Mouse (Mus musculus) right cerebral cortex, postnatal 36 days (tissue): ENCODE results near the gene Etnk2.
A peak's percentile ranks its signal among the peaks of the same experiment; 100 is the strongest.

Experiments
- DNase-seq, 2 experiments: peaks; one replicate each; pipeline ENCODE4 v3.0.0; 2022; ENCODE audit warnings: low spot score in 2 of 2, mixed read lengths in 1 of 2

The Etnk2 gene

GRCm38 (mm10) chr1:133351762-133352161 lies 11.6 kb upstream of the Etnk2 start:
- DNase-seq = no peak

- peak; percentile 69 to 77 for DNase-seq
Observed at GRCm38 (mm10) chr1:133353371-133353809, 10.0 kb upstream of the Etnk2 start.

DNA sequence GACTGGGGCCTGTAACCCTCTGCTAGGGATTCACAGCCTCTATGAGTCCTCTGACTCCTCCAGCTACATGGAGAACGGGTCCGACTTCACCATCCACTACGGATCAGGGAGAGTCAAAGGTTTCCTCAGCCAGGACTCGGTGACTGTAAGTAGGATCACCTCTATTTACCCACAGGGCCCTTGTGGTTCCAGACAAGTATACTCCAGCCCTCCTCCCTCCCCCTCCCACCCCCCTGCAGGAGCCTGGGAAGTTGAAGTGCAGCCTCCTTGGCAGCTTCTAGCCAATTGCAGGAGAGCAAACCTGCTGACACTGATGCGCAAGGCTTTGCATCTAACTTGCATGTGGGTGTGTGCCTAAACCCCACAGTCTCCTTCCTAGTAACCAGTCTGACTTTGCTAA lies 7.9 kb upstream of the Etnk2 start:
- DNase-seq = no peak

GRCm38 (mm10) chr1:133355912-133356311 lies 7.5 kb upstream of the Etnk2 start:
- no peak for DNase-seq

DNA sequence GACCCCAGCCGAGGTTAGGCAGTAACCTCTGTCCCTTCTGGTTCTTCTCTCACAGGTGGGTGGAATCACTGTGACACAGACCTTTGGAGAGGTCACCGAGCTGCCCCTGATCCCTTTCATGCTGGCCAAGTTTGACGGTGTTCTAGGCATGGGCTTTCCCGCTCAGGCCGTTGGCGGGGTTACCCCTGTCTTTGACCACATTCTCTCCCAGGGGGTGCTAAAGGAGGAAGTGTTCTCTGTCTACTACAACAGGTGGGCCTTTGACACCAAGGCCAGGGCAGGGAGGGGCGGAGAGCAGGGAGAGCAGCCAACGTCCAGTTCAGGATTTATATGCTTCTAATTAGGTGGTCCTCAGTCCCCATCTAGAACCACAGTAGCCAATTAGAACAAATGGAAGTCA lies 7.0 kb upstream of the Etnk2 start:
- no peak for DNase-seq

- DNase-seq = no peak
Observed at GRCm38 (mm10) chr1:133361006-133361405, 2.4 kb upstream of the Etnk2 start.

- no peak for DNase-seq
Observed at GRCm38 (mm10) chr1:133362103-133362502, 1.3 kb upstream of the Etnk2 start.

- DNase-seq = no peak
Observed at GRCm38 (mm10) chr1:133364022-133364630, 754 bp downstream of the Etnk2 start.

- DNase-seq = no peak
Observed at GRCm38 (mm10) chr1:133364890-133365289, 1.5 kb downstream of the Etnk2 start.

DNA sequence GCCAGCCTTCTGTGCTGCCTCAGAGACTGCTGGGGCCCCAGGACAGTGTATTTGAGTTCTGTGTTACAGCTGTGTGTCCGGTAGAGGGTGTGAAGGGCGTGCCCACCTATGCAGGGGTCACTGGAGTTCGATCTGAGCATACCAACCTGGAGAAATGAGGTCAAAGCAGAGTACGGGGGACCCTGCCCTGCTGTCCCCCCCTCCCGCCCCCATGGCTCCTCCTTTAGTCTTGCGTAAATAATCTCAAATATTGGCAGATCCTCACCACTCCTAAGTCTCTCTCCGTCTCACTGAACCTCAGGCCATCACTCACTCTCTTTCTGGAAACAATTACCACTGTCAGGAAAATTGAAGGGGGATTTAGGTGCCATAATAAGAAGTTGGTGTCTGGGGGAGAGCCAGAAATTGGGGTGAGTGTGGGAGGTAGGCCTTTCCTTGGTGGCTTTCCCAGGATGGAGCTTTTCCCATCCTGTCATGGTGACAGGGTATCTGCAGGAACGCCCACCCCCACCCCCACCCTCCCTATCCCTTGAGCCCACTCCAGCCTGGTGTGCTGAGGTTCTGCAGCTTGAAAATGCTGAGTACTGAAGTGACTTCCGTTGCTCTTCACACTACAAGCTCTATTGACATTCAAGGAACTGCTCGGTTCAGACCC lies 3.7 kb downstream of the Etnk2 start:
- DNase-seq = no peak

- DNase-seq = no peak
Observed at GRCm38 (mm10) chr1:133367606-133368488, 4.5 kb downstream of the Etnk2 start.

- DNase-seq = peak; percentile 63 to 76
Observed at GRCm38 (mm10) chr1:133368644-133369043, 5.3 kb downstream of the Etnk2 start.

DNA sequence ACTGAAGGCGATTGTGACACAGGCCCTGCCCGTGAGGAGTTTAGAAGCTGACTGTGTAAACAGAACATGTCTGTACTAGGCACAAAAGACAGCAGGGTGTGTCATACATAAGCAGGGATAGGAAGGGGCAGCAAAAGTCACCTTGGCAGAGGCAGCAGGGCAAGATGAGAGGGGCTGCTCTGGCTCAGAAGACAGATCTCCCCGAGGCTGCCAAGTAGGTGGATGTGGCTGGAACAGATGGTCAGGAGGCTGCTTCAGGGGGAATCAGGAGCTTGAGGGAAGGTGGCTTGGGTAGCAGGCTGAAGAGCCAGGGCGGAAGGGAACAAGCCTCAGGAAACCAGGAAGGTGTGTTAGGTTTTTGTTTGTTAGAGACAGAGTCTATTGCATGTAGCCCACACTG lies 7.0 kb downstream of the Etnk2 start:
- DNase-seq = no peak

DNA sequence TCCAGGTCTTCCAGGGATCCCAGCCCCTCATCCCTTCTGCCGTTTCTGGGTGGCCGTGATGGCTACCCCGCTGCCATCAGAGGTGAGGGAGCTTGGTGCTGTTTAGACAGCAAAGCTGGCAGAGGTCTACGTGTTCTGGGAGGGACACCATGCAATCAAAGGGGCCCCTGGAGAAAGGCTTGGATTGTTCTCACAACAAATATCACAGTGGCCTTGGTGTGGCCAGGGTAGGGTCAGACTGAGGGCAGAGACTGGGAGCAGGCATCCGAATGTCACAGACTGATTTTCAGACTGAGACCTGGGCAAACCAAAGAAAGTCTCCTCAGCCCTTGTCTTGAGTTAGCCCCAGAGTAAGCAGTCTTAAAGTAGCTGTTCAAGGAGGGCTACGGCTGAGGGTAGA lies 8.1 kb downstream of the Etnk2 start:
- no peak for DNase-seq

- no peak for DNase-seq
Observed at GRCm38 (mm10) chr1:133372113-133372512, 8.7 kb downstream of the Etnk2 start.

- no peak for DNase-seq
Observed at GRCm38 (mm10) chr1:133375696-133376346, 12.4 kb downstream of the Etnk2 start.

DNA sequence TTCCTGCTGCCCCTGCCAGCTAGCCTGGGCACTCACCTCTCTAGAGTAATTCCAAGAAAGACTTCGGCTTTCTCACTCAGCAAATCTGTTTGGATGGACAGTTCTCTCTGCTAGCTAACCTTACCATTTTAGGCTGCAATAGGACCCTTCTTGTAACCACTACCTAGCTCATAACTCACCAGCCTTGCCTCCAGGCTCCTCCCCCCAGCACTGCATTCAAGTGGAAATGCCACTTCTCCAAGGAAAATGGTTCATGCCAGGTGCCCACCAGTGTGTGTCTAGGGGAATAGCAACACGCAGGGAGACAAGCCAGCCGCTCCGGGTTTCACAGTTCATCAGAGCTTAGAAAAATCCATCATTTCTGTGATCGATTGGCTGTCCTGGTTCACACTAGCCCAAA lies 14.2 kb downstream of the Etnk2 start:
- no peak for DNase-seq

- no peak for DNase-seq
Observed at GRCm38 (mm10) chr1:133379254-133379985, 16.0 kb downstream of the Etnk2 start.

- DNase-seq = no peak
Observed at GRCm38 (mm10) chr1:133379986-133380320, 16.6 kb downstream of the Etnk2 start.

- DNase-seq = no peak
Observed at GRCm38 (mm10) chr1:133380347-133381065, 17.1 kb downstream of the Etnk2 start.

DNA sequence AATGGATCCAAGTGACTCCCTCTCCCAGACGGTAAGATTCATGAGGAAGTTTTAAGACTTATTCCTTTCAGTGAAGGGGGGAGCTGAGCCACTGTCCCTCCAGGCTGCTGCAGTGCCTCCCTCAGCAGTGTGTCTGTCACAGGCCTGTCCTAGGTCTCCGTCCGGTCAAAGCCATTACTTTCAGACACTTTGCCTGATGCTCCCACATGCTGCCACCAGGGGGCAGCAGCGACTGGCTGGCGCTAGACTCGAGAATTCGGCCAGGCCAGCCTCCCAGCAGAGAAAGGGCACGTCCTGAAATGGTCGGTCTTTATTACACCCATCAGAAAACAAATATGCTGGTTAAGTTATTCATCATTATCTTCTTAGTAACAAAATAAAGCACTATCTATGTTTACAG lies 18.6 kb downstream of the Etnk2 start:
- DNase-seq = no peak
